Mouse (Mus musculus): ENCODE measurements around the gene Cyp8b1. TPM values are rescaled to one million over a fixed set of nuclear protein-coding genes. Genes with fewer than 3 reads are reported as not detected.

The Cyp8b1 gene
- polyA plus RNA-seq, 2 experiments = not detected

GRCm38 (mm10) chr9:121869432-121869831 is 46.7 kb downstream of the Cyp8b1 start:
- WGBS = 74% methylated on average over 5 of the region's 5 CpGs
- TF ChIP-seq POLR2A (IDR thresholded peaks at IDR 0.05; ENCODE audit: borderline replicate concordance, extremely low read depth, insufficient read depth, insufficient read length) = no peak
- Histone ChIP-seq H3K27ac (replicated peaks; ENCODE audit: low read depth, low read length) (no peak overlapping the region), H3K4me2 (replicated peaks; ENCODE audit: low read depth, low read length, severe bottlenecking) (no peak overlapping the region), H3K4me1 (ENCODE audit: control insufficient read depth, insufficient read depth, low read length) (no peaks in the 10 kb centered on the region), H3K9me3 (ENCODE audit: control insufficient read depth, low read length) (no peaks in the 10 kb centered on the region), H3K27me3 (ENCODE audit: control insufficient read depth, insufficient read depth, low read length) (no peaks in the 10 kb centered on the region), H3K36me3 (ENCODE audit: control insufficient read depth, insufficient read depth, low read length) (no peaks in the 10 kb centered on the region), H3K9ac (ENCODE audit: low read depth, low read length, severe bottlenecking) (no peak overlapping the region), H3K4me3 (replicated peaks; ENCODE audit: low read length) (no peak overlapping the region)
- ATAC-seq (ENCODE audit: low FRiP score, low read depth) (no peak), DNase-seq (ENCODE audit: low spot score) (no peak)

- WGBS = 71% methylated on average over 6 of the region's 6 CpGs
- no peak for DNase-seq (ENCODE audit: low spot score)
- Histone ChIP-seq H3K27me3 (ENCODE audit: control insufficient read depth, insufficient read depth, low read length) (no peaks in the 10 kb centered on the region), H3K4me3 (replicated peaks; ENCODE audit: low read length) (no peak overlapping the region), H3K9me3 (ENCODE audit: control insufficient read depth, low read length) (no peaks in the 10 kb centered on the region), H3K36me3 (ENCODE audit: control insufficient read depth, insufficient read depth, low read length) (no peaks in the 10 kb centered on the region), H3K9ac (ENCODE audit: low read depth, low read length, severe bottlenecking) (no peak overlapping the region), H3K4me2 (replicated peaks; ENCODE audit: low read depth, low read length, severe bottlenecking) (no peak overlapping the region), H3K27ac (replicated peaks; ENCODE audit: low read depth, low read length) (no peak overlapping the region), H3K4me1 (ENCODE audit: control insufficient read depth, insufficient read depth, low read length) (no peaks in the 10 kb centered on the region)
- ATAC-seq (ENCODE audit: low FRiP score, low read depth) = no peak
- TF ChIP-seq POLR2A (IDR thresholded peaks at IDR 0.05; ENCODE audit: borderline replicate concordance, extremely low read depth, insufficient read depth, insufficient read length) = no peak
Measured at GRCm38 (mm10) chr9:121868236-121868635, 47.9 kb downstream of the Cyp8b1 start.

- TF ChIP-seq POLR2A (IDR thresholded peaks at IDR 0.05; ENCODE audit: borderline replicate concordance, extremely low read depth, insufficient read depth, insufficient read length) = no peak
- Histone ChIP-seq H3K4me1 (ENCODE audit: control insufficient read depth, insufficient read depth, low read length) (no peaks in the 10 kb centered on the region), H3K9me3 (ENCODE audit: control insufficient read depth, low read length) (no peaks in the 10 kb centered on the region), H3K27me3 (ENCODE audit: control insufficient read depth, insufficient read depth, low read length) (no peaks in the 10 kb centered on the region), H3K4me3 (replicated peaks; ENCODE audit: low read length) (no peak overlapping the region), H3K4me2 (replicated peaks; ENCODE audit: low read depth, low read length, severe bottlenecking) (no peak overlapping the region), H3K36me3 (ENCODE audit: control insufficient read depth, insufficient read depth, low read length) (no peaks in the 10 kb centered on the region), H3K9ac (ENCODE audit: low read depth, low read length, severe bottlenecking) (no peak overlapping the region), H3K27ac (replicated peaks; ENCODE audit: low read depth, low read length) (no peak overlapping the region)
- WGBS = 87% methylated on average over 6 of the region's 6 CpGs
- DNase-seq (ENCODE audit: low spot score) = no peak
- no peak for ATAC-seq (ENCODE audit: low FRiP score, low read depth)
Measured at GRCm38 (mm10) chr9:121867632-121868031, 48.5 kb downstream of the Cyp8b1 start.

DNA sequence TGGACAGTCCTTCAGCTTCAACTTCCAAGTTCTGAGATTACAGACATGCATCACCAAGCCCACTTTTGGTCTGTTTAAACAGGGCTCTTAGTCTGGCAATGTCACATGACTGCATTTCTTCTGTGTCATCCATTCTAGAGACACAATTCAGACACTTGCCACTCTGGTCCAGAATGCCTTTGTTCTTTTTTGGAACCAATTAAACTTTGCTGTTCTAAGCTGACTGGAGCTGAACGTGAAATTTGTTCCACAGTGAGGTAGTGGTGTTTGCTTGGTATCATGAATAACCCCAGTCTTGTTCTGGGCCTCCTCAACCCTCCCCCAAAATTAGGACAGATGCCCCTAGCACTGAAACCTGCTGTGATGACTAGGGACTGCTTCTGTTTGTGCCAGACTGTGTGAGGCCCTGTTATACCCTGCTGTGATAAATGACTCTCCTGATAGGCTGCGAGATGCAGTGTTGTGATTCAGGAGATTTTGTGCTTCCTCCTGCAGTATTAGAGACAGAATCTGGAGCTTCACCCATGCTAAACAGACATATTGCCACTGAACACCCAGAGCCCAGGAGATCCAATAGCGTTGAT is 50.6 kb downstream of the Cyp8b1 start:
- Histone ChIP-seq H3K9me3 (ENCODE audit: control insufficient read depth, low read length) (no peaks in the 10 kb centered on the region), H3K4me2 (replicated peaks; ENCODE audit: low read depth, low read length, severe bottlenecking) (no peak overlapping the region), H3K27ac (replicated peaks; ENCODE audit: low read depth, low read length) (no peak overlapping the region), H3K4me3 (replicated peaks; ENCODE audit: low read length) (no peak overlapping the region), H3K27me3 (ENCODE audit: control insufficient read depth, insufficient read depth, low read length) (no peaks in the 10 kb centered on the region), H3K9ac (ENCODE audit: low read depth, low read length, severe bottlenecking) (no peak overlapping the region), H3K4me1 (ENCODE audit: control insufficient read depth, insufficient read depth, low read length) (no peaks in the 10 kb centered on the region), H3K36me3 (ENCODE audit: control insufficient read depth, insufficient read depth, low read length) (no peaks in the 10 kb centered on the region)
- ATAC-seq (ENCODE audit: low FRiP score, low read depth) = no peak
- no peak for DNase-seq (ENCODE audit: low spot score)
- WGBS = 37% methylated on average over 3 of the region's 3 CpGs
- TF ChIP-seq POLR2A (IDR thresholded peaks at IDR 0.05; ENCODE audit: borderline replicate concordance, extremely low read depth, insufficient read depth, insufficient read length) = no peak

DNA sequence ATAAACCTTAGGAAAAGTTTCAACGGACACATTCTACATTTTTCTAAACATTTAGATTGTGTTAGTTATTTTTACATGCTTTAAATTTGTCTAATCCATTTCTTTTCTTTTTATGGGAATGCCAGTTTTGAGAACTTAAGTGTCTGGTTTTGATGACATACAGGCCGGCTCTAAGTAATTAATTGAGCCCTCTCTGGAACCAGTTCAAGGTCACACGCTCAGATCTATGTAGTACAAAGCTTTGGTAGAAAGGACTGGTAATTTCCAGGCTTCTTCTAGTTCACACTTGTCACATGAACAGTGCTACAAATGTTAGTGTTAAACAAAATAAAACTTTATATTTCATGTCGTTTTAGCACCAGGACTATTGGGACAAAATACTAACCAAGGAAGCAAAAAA is 51.3 kb downstream of the Cyp8b1 start:
- 55% methylated on average over 4 of the region's 4 CpGs for WGBS
- no peak for ATAC-seq (ENCODE audit: low FRiP score, low read depth)

More for the DNA sequence above, 51.3 kb downstream of the Cyp8b1 start:
- no peak for TF ChIP-seq POLR2A (IDR thresholded peaks at IDR 0.05; ENCODE audit: borderline replicate concordance, extremely low read depth, insufficient read depth, insufficient read length)
- Histone ChIP-seq H3K9ac (ENCODE audit: low read depth, low read length, severe bottlenecking) (no peak overlapping the region), H3K27me3 (ENCODE audit: control insufficient read depth, insufficient read depth, low read length) (no peaks in the 10 kb centered on the region), H3K4me2 (replicated peaks; ENCODE audit: low read depth, low read length, severe bottlenecking) (no peak overlapping the region), H3K4me1 (ENCODE audit: control insufficient read depth, insufficient read depth, low read length) (no peaks in the 10 kb centered on the region), H3K36me3 (ENCODE audit: control insufficient read depth, insufficient read depth, low read length) (no peaks in the 10 kb centered on the region), H3K9me3 (ENCODE audit: control insufficient read depth, low read length) (no peaks in the 10 kb centered on the region), H3K27ac (replicated peaks; ENCODE audit: low read depth, low read length) (no peak overlapping the region), H3K4me3 (replicated peaks; ENCODE audit: low read length) (no peak overlapping the region)
- DNase-seq (ENCODE audit: low spot score) = no peak

Other genes with a start within 250 kb of the Cyp8b1 start
- gene Sec22c, start 210.8 kb downstream of the Cyp8b1 start, polyA plus RNA-seq (2012; rRNA removed) = 10.8 and 13.2 TPM in 2 replicates
- gene Sec22c, start 210.8 kb downstream of the Cyp8b1 start, polyA plus RNA-seq (2014; fragmentation: Nextera tagmentation; extraction: Ambion mirVana) = 11.4 and 12.6 TPM in 2 replicates
- 50.6 and 73.7 TPM in 2 replicates for gene Ss18l2, start 206.0 kb downstream of the Cyp8b1 start, polyA plus RNA-seq (2012; rRNA removed)
- 128 and 143 TPM in 2 replicates for gene Ss18l2, start 206.0 kb downstream of the Cyp8b1 start, polyA plus RNA-seq (2014; fragmentation: Nextera tagmentation; extraction: Ambion mirVana)
- 188 and 216 TPM in 2 replicates for gene Nktr, start 197.1 kb downstream of the Cyp8b1 start, polyA plus RNA-seq (2012; rRNA removed)
- 73.5 and 81.4 TPM in 2 replicates for gene Nktr, start 197.1 kb downstream of the Cyp8b1 start, polyA plus RNA-seq (2014; fragmentation: Nextera tagmentation; extraction: Ambion mirVana)
- 64.0 and 71.0 TPM in 2 replicates for gene Zfp651, start 157.0 kb downstream of the Cyp8b1 start, polyA plus RNA-seq (2012; rRNA removed)
- 20.0 and 30.3 TPM in 2 replicates for gene Zfp651, start 157.0 kb downstream of the Cyp8b1 start, polyA plus RNA-seq (2014; fragmentation: Nextera tagmentation; extraction: Ambion mirVana)
- gene Klhl40, start 138.7 kb downstream of the Cyp8b1 start, polyA plus RNA-seq (2012; rRNA removed) = 12.4 and 14.1 TPM in 2 replicates
- 16.0 and 20.8 TPM in 2 replicates for gene Klhl40, start 138.7 kb downstream of the Cyp8b1 start, polyA plus RNA-seq (2014; fragmentation: Nextera tagmentation; extraction: Ambion mirVana)
- gene Hhatl, start 123.8 kb downstream of the Cyp8b1 start, polyA plus RNA-seq (2012; rRNA removed) = 1.9 and 2.0 TPM in 2 replicates
- gene Hhatl, start 123.8 kb downstream of the Cyp8b1 start, polyA plus RNA-seq (2014; fragmentation: Nextera tagmentation; extraction: Ambion mirVana) = 1.1 and 1.7 TPM in 2 replicates
- 0.58 and 0.79 TPM in 2 replicates for gene Ccdc13, start 76.8 kb downstream of the Cyp8b1 start, polyA plus RNA-seq (2012; rRNA removed)
- 0.47 and 0.59 TPM in 2 replicates for gene Ccdc13, start 76.8 kb downstream of the Cyp8b1 start, polyA plus RNA-seq (2014; fragmentation: Nextera tagmentation; extraction: Ambion mirVana)
- gene Higd1a, start 57.9 kb downstream of the Cyp8b1 start, polyA plus RNA-seq (2012; rRNA removed) = 50.6 and 71.0 TPM in 2 replicates
- gene Higd1a, start 57.9 kb downstream of the Cyp8b1 start, polyA plus RNA-seq (2014; fragmentation: Nextera tagmentation; extraction: Ambion mirVana) = 213 and 235 TPM in 2 replicates
- 0.25 and 0.32 TPM in 2 replicates for gene Ackr2, start 17.9 kb downstream of the Cyp8b1 start, polyA plus RNA-seq (2012; rRNA removed)
- 0.26 and 0.40 TPM in 2 replicates for gene Ackr2, start 17.9 kb downstream of the Cyp8b1 start, polyA plus RNA-seq (2014; fragmentation: Nextera tagmentation; extraction: Ambion mirVana)
- gene Fam198a, start 34.7 kb upstream of the Cyp8b1 start, polyA plus RNA-seq (2012; rRNA removed) = 8.7 and 11.4 TPM in 2 replicates
- gene Fam198a, start 34.7 kb upstream of the Cyp8b1 start, polyA plus RNA-seq (2014; fragmentation: Nextera tagmentation; extraction: Ambion mirVana) = 6.4 and 6.7 TPM in 2 replicates
- gene Pomgnt2, start 80.8 kb upstream of the Cyp8b1 start, polyA plus RNA-seq (2012; rRNA removed) = 20.3 and 24.6 TPM in 2 replicates
- 14.6 and 15.9 TPM in 2 replicates for gene Pomgnt2, start 80.8 kb upstream of the Cyp8b1 start, polyA plus RNA-seq (2014; fragmentation: Nextera tagmentation; extraction: Ambion mirVana)
- gene Snrk, start 201.0 kb upstream of the Cyp8b1 start, polyA plus RNA-seq (2012; rRNA removed) = 44.8 and 50.1 TPM in 2 replicates
- gene Snrk, start 201.0 kb upstream of the Cyp8b1 start, polyA plus RNA-seq (2014; fragmentation: Nextera tagmentation; extraction: Ambion mirVana) = 40.2 and 47.0 TPM in 2 replicates

Data from limb, embryonic 14.5 days (tissue).